Mouse (Mus musculus): ENCODE measurements around the gene Esd. TPM values are rescaled to one million over a fixed set of nuclear protein-coding genes. Genes with fewer than 3 reads are reported as not detected.

Esd gene
- 62.8 and 78.4 TPM in 2 replicates for total RNA-seq (2012; rRNA removed)

DNA sequence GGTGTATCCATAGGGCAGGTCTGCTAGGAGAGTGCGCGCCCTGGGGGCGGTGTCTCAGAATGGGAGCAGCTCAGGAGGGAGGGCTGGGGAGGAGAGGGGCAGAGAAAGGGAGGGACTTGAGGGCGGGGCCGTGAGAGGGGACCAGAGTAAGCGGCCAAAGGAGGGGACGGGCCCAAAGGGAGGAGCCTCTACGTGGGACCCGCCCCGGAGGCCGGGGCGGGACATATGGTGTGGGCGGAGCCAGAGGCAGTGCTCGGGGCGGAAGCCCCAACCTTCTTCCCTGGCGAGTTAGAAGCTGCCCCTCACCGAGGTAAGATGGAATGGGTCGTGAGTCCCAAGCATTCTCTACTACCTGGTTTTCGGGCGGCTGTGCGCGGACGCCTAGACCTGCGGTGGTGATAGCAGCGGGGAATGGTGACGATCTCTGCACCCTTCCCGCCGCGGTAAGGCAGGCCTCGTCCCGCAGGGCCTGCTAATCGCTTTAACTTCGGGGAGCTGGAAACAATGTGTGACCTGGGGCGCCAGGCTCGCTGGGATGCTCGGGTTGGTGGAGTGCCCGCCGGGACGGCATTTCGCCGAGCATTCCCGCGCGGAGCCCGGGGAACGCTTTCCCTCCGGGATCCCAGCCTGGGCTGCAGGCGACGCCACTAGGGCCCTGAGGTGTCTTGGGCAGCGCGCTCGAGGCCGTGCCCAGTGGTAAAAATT lies at the start of gene Esd:
Esd (plus strand) TSS at position 219 of the 705 bp plus-strand sequence.
- DNase-seq (ENCODE audit: low read depth, low spot score) = peak; percentile 96
- in situ Hi-C loops (cut with MboI; ENCODE audit: low sequenced_read_pairs in 2 of 2, unreplicated experiment in 2 of 2) = no loop called here
- peak within 1 kb of the TSS; percentile 83 to 96 for H3K4me3 ChIP-seq (ENCODE audit: insufficient read depth in 1 of 2, low read depth in 1 of 2, low read length in 2 of 2, poor library complexity in 1 of 2, severe bottlenecking in 1 of 2)
- no peak within 1 kb of the TSS for H3K27ac ChIP-seq (ENCODE audit: insufficient read depth, low read depth, low read length, poor library complexity, severe bottlenecking)
- H3K36me3 ChIP-seq (ENCODE audit: control insufficient read depth, insufficient read depth, low read length, poor library complexity, severe bottlenecking) = no peaks in the 10 kb centered on the region
- no peak for TF ChIP-seq ZC3H11A (IDR thresholded peaks at IDR 0.05; ENCODE audit: borderline replicate concordance, low read depth, low read length)
- peak; percentile 8; the same call in 1 of the 2 replicates for TF ChIP-seq CHD2 (IDR thresholded peaks at IDR 0.05; ENCODE audit: low read depth, low read length)
- no peaks in the 10 kb centered on the region for H3K4me1 ChIP-seq (ENCODE audit: control insufficient read depth in 2 of 2, insufficient read depth in 2 of 2, low read length in 2 of 2, poor library complexity in 1 of 2)
- no peaks in the 10 kb centered on the region for H3K9me3 ChIP-seq (ENCODE audit: control insufficient read depth, insufficient read depth, low read depth, low read length)
- peak within 1 kb of the TSS; percentile 60 for H3K9ac ChIP-seq (ENCODE audit: insufficient read depth, low read depth, low read length, poor library complexity, severe bottlenecking)

DNA sequence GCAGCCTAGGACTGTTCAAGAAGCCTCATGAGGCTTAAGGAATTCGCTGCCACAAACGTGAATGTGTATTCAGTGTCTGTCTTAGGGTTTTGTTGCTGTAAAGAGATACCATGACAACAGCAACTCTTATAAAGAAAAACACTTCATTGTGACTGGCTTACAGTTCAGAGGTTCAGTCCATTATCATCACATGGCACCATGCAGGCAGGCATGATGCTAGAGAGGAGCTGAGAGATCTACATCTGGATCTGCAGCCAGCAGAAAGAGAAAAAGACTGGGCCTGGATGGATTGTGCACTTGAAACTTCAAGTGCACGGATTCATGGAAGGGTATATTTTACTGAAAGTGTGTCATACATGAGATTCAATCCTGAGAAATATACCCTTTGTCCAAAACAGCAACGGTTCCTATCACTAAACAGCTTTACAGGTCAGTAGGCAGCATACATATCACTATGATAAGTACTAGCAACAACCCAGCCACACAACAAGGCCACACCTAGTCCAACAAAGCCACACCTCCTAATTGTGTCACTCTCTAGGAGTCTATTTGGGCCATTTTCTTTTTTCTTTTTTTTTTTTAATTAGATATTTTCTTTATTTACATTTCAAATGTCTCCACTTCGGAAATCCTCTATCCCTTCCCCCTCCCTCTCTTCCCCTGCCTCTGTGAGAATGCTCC lies 47.7 kb upstream of the Esd start:
- DNase-seq (ENCODE audit: low read depth, low spot score) = no peak
- TF ChIP-seq ZNF384 (IDR thresholded peaks at IDR 0.05; ENCODE audit: low read depth, low read length) (no peak), HCFC1 (IDR thresholded peaks at IDR 0.05; ENCODE audit: borderline replicate concordance, insufficient read depth, low read length) (no peak), ZC3H11A (IDR thresholded peaks at IDR 0.05; ENCODE audit: borderline replicate concordance, low read depth, low read length) (no peak), CHD2 (IDR thresholded peaks at IDR 0.05; ENCODE audit: low read depth, low read length) (no peak), MAFK (IDR thresholded peaks at IDR 0.05; ENCODE audit: insufficient read depth, low read depth, low read length) (no peak)

DNA sequence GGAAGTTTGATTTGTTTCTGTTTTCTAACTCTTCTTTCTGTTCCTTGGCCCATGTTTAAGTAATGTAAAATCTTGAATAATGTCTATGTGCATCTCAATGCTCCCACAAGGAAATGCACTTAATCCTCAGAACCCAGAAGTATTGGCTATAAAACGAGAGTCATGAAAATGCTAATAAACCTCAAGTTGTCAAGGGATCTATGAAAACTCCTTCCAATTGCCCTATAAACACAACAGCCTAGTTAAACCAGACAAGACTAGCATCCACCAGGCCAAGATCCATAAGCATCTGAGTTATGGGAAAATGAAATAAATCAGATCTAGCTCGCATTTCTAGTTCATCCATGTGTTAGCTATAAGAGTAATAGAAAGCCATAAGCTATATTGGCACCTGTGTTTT lies 40.1 kb upstream of the Esd start:
- no peak overlapping the region for H3K27ac ChIP-seq (ENCODE audit: insufficient read depth, low read depth, low read length, poor library complexity, severe bottlenecking)
- H3K4me3 ChIP-seq (ENCODE audit: insufficient read depth in 1 of 2, low read depth in 1 of 2, low read length in 2 of 2, poor library complexity in 1 of 2, severe bottlenecking in 1 of 2) = no peak overlapping the region
- DNase-seq (ENCODE audit: low read depth, low spot score) = no peak
- in situ Hi-C loops (cut with MboI; ENCODE audit: low sequenced_read_pairs in 2 of 2, unreplicated experiment in 2 of 2) = no loop called here
- no peaks in the 10 kb centered on the region for H3K36me3 ChIP-seq (ENCODE audit: control insufficient read depth, insufficient read depth, low read length, poor library complexity, severe bottlenecking)
- H3K4me1 ChIP-seq (ENCODE audit: control insufficient read depth in 2 of 2, insufficient read depth in 2 of 2, low read length in 2 of 2, poor library complexity in 1 of 2) = no peaks in the 10 kb centered on the region
- no peak overlapping the region for H3K9ac ChIP-seq (ENCODE audit: insufficient read depth, low read depth, low read length, poor library complexity, severe bottlenecking)
- H3K9me3 ChIP-seq (ENCODE audit: control insufficient read depth, insufficient read depth, low read depth, low read length) = no peaks in the 10 kb centered on the region
- TF ChIP-seq ZNF384 (IDR thresholded peaks at IDR 0.05; ENCODE audit: low read depth, low read length) (no peak), MAFK (IDR thresholded peaks at IDR 0.05; ENCODE audit: insufficient read depth, low read depth, low read length) (no peak)

More for the DNA sequence above, 47.7 kb upstream of the Esd start:
- in situ Hi-C loops (cut with MboI; ENCODE audit: low sequenced_read_pairs in 2 of 2, unreplicated experiment in 2 of 2) = no loop called here
- Histone ChIP-seq H3K9ac (ENCODE audit: insufficient read depth, low read depth, low read length, poor library complexity, severe bottlenecking) (no peak overlapping the region), H3K27ac (ENCODE audit: insufficient read depth, low read depth, low read length, poor library complexity, severe bottlenecking) (no peak overlapping the region), H3K4me1 (ENCODE audit: control insufficient read depth in 2 of 2, insufficient read depth in 2 of 2, low read length in 2 of 2, poor library complexity in 1 of 2) (no peaks in the 10 kb centered on the region), H3K4me3 (ENCODE audit: insufficient read depth in 1 of 2, low read depth in 1 of 2, low read length in 2 of 2, poor library complexity in 1 of 2, severe bottlenecking in 1 of 2) (no peak overlapping the region), H3K9me3 (ENCODE audit: control insufficient read depth, insufficient read depth, low read depth, low read length) (no peaks in the 10 kb centered on the region), H3K36me3 (ENCODE audit: control insufficient read depth, insufficient read depth, low read length, poor library complexity, severe bottlenecking) (no peaks in the 10 kb centered on the region)

DNA sequence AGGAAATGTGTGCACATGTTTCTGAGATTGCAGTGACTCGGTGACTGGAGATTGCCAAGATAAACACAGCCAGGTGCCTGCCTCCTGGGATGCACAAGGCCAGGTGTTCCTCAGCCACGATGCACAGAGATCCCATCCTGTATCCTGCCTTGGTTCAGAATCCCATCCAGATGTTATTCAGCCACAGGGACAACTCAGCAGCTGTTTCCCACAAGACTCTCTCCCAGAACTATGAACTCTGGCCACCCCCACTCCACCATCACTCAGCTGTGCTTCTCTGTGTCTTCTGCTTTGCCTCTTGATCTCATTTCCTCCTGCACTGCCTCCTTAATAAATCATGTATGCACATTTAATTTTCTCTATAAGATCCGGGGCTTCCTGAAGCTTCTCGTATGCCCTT lies 35.3 kb upstream of the Esd start:
- no peak overlapping the region for H3K4me3 ChIP-seq (ENCODE audit: insufficient read depth in 1 of 2, low read depth in 1 of 2, low read length in 2 of 2, poor library complexity in 1 of 2, severe bottlenecking in 1 of 2)
- DNase-seq (ENCODE audit: low read depth, low spot score) = no peak
- no peak for TF ChIP-seq CHD2 (IDR thresholded peaks at IDR 0.05; ENCODE audit: low read depth, low read length)
- no peak for TF ChIP-seq ZC3H11A (IDR thresholded peaks at IDR 0.05; ENCODE audit: borderline replicate concordance, low read depth, low read length)
- no peak for TF ChIP-seq HCFC1 (IDR thresholded peaks at IDR 0.05; ENCODE audit: borderline replicate concordance, insufficient read depth, low read length)
- TF ChIP-seq ZNF384 (IDR thresholded peaks at IDR 0.05; ENCODE audit: low read depth, low read length) = no peak
- TF ChIP-seq MAFK (IDR thresholded peaks at IDR 0.05; ENCODE audit: insufficient read depth, low read depth, low read length) = no peak
- H3K27ac ChIP-seq (ENCODE audit: insufficient read depth, low read depth, low read length, poor library complexity, severe bottlenecking) = no peak overlapping the region
- no peak overlapping the region for H3K9ac ChIP-seq (ENCODE audit: insufficient read depth, low read depth, low read length, poor library complexity, severe bottlenecking)
- no peaks in the 10 kb centered on the region for H3K9me3 ChIP-seq (ENCODE audit: control insufficient read depth, insufficient read depth, low read depth, low read length)
- in situ Hi-C loops (cut with MboI; ENCODE audit: low sequenced_read_pairs in 2 of 2, unreplicated experiment in 2 of 2) = no loop called here
- no peaks in the 10 kb centered on the region for H3K4me1 ChIP-seq (ENCODE audit: control insufficient read depth in 2 of 2, insufficient read depth in 2 of 2, low read length in 2 of 2, poor library complexity in 1 of 2)
- H3K36me3 ChIP-seq (ENCODE audit: control insufficient read depth, insufficient read depth, low read length, poor library complexity, severe bottlenecking) = no peaks in the 10 kb centered on the region
